Mouse (Mus musculus): ENCODE data around the gene Gm20388.

- TF ChIP-seq POLR2A (IDR thresholded peaks at IDR 0.05; ENCODE audit: low read depth, low read length): no peak
- TF ChIP-seq CTCF (conservative IDR thresholded peaks at IDR 0.05; ENCODE audit: insufficient read depth, insufficient read length, low read depth, low read length): no peak
Measured at GRCm38 (mm10) chr8:120809050-120809449, 898.4 kb downstream of the Gm20388 start.

Measured in kidney, adult 2 months (tissue).